Mouse (Mus musculus): ENCODE results near the gene Hnrnpul2. TPM values are rescaled to one million over a fixed set of nuclear protein-coding genes. Genes with fewer than 3 reads are reported as not detected.

Hnrnpul2 gene
- polyA plus RNA-seq (2015; fragmentation: Nextera tagmentation; extraction: Ambion mirVana) = 2.6 and 4.1 TPM in 2 replicates

DNA sequence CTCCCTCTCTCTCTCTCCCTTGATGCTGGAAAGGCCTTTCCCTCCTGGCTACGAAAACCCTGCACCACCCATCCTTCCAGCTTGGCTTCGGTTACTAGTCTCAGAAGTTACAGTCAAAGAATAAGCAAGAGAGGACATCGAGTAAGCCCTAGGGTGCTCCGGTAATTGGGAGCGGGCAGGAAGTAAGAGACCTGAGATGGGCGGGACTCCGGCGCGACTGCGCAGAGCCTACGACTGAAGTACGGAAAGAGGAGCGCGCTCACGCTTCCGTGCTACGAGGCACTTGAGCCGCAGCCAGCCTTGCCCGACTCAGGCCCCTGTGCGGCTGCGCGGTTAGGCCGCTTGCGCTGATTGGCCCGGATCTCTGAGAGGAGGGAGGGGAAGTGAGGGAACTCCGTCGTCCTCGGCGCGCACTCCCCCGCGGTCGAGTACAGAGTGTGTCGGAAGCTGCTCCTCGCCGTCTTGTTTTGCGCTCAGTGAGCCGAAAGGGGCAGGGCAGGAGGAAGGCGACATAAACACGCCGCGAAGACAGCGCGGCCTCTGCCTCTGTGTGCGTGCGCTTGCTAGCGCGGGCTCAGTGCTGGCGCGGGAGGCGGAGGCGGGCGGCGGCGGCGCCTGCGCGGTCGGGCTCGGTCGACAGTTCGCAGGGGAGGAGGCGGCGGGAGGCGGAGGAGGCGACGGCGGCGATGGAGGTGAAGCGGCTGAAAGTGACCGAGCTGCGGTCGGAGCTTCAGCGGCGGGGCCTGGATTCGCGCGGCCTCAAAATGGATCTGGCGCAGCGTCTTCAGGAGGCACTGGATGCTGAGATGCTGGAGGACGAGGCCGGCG is at the start of gene Hnrnpul2:
Gene Hnrnpul2 (plus strand): TSS at position 415 of the 828 bp plus-strand sequence.

DNA sequence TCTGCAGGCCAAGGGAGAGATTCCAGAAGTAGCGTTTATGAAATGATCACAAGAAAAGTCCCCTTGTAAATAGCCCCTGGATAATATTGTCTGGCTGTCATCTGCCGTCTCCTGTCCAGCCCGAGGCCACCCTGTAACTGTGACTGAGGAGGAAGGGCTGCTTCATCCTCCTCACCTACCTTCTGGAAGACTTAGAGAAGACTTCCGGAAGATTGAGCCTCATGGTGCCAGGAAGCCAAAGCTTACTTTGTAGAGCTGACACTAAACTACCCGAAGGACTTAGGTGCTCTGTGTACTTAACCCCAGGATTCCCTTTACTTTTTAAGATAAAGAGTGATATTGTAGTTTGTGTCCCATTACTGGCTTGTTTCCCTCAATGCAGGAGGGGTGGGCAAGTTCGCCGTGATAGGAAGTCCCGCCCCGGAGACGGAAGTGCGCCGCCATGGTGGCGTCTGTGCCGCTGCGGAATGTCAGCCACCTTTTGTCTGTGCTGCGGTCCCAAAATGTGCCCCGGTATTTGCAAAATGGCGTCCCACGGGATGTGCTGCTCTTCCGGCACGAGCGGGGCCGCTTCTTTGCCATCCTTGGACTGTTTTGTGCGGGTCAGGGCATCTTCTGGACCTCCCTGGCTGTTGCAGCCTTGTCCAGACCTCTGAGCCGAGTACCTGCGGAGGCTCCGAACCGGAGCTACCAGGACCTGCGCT is 49.1 kb upstream of the Hnrnpul2 start, which contains the start of gene Tmem223:
Gene Tmem223 (plus strand): TSS at position 430 of the 704 bp plus-strand sequence.

DNA sequence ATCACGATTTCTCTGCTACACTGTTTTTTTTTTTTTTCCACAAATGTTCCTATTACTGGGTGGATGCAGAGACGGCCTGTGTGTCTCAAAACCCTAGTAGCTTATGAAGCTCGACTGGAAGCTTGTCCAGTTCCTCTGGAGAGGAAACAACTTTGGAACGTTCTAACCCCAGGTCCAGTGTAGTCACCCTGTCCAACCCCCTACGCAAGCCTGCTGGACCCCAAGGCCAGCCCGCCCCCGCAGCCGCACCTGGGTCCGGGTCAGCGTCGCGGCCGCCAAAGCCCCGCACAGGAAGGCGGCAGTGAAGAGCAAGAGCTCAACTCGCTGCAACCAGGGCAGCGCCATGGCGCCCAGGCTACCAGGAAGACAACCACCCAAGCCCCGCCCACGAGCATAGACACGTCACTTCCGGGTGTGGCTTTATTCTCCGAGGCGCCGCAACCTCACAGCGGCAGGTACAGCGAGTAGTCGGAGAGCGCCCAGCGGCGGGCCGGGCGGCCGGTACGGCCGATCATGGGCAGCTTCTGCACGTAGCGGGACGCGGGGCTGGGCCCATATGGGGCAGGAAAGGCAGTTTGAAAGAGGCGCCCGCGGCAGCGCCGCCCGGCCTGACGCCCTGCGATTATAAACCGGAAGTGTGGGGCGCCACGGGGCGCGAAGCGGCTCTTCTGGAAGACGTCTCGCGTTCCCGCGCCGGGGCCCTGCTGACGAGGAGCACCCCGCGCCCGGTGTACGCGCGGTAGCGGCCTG is 45.5 kb upstream of the Hnrnpul2 start, which contains the start of gene Tmem179b:
Gene Tmem179b (minus strand): TSS at position 382 of the 750 bp plus-strand sequence.

DNA sequence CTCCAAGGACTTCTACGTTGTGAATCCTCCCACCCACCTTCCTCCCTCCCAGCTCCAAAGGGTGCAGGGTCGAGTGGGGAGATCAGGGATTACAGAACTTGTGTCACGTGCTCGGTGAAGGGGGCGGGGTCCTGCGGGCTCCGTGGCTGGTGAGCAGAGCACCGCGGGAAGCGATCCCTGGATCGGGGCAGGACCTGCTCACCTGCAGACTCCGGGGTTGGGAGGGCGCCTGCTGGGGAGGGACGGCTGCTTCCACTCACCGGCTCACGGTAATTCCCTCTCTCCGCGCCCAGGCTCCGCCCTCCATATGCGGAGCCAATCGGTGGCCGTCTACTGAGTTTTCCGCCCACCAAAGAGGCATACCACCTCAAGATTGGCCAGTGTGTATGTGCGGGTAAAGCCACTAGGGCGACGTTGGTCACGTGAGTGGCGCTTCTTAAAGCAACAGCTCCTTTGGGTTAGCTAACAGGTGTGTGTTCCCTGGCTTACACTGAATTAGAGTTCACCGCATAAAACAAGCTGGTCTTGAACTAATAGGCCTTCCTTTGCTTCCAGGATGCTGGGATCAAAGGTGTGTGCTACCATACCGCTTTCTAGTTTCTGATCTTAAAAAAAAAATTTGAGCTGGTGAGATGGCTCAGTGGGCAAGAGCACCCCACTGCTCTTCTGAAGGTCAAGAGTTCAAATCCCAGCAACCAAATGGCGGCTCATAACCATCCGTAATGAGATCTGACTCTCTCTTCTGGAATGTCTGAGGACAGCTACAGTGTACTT is 33.6 kb upstream of the Hnrnpul2 start, which contains the start of gene Taf6l:
Gene Taf6l (minus strand): TSS at position 410 of the 774 bp plus-strand sequence.

DNA sequence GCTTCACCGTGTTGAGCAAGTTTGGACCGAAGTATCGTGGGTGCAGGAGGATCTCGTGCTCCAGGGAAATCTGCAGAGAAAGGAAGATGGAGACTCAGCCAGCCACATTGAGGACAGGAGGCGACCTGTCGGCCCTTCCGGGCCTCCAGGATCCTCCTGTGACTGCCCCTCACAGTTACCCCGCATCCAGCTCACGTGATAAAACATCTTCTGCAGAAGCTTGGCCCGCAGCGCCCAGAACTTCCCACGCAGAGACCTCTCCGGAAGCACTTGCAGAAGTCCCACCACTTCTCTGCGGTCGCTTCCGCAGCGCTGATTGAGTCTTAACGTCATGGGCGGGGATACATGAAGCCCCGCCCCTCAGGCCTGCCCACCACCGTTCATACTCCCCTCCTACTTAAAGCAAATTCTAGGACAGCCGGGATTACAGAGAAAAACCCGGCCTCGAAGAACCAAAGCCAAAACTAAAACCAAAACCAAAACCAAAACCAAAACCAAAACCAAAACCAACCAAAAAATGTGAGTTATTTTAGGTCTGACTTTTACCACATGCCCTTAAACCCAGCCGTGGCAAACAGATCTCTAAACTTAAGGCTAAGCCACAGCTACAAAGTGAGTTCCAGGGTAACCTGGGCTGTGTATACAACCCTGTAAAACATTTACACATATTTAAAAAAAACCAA is 21.4 kb upstream of the Hnrnpul2 start, which contains the start of gene Polr2g:
Gene Polr2g (minus strand): TSS at position 314 of the 683 bp plus-strand sequence.

DNA sequence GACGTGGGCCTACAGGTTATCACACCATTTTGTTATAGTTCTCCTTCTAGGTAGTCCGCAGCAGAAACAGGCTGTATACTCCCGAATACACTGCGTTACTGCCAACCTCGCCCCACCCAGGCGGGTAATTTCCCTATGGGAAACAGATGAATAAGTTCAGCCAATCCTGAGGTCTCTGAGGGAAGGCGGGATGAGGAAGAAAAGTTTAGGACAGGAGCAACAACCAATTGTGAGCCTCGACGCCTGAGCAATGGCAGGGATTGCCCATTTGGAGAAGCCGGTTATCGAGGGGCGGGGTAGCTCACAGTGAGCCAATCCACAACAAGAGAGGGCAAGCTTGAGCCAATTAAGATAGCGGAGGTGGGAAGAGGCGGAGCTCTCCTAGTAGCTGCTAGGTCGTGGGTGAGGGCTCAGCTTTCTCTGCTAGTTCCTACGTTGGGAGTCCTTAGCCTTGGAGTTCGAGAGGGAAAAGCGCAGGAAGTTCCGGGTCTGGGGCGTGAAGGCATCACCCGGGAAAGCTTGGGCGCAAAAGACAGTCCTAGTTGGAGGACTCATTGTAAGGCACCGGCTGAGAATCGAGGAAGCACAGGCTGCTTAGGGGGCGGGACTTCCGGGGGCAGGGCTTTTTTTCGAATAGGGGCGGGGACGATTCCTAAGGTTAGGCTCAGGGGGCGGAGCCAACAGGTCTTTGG is 17.5 kb upstream of the Hnrnpul2 start, which contains the start of gene Zbtb3:
Gene Zbtb3 (plus strand): TSS at position 426 of the 692 bp plus-strand sequence.

DNA sequence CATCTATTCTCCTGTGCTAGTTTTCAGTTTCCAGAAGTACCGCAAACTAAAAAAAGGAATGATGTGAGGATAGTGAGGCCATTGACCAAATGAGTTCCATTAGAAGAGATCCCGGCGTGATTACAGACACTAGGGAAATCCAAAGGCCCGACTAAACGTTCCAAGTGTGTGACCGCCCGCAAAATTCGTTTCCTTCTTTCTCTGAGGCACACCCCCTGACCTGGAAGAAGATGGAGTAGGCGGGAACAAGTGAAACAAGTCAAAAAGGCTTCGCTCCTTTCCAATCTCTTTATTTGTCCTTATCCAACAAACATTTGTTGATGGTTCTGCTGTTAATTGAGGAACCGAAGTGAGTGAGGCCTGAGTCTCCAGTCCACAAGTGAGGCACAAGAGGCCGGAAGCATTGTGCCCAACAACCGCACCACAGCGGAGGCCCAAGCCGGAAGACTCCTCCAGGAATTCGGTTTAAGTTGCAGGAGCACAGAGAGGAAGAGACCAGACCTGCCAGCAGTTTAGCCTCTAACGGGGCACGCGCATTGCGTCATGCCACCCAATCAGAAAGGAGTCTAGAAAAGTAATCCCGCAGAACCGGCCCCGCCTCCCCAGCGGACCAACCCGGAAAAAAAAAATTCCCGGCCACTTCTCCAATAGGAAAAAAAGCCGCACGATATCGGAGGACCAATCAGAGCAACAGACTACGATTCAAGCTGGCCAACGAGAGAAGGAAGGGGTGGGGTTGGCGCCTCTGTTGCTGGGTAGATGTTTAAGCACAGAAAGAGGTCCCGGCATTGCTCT is 812 bp upstream of the Hnrnpul2 start, which contains the start of gene Ttc9c:
Gene Ttc9c (minus strand): TSS at position 533 of the 795 bp plus-strand sequence.

DNA sequence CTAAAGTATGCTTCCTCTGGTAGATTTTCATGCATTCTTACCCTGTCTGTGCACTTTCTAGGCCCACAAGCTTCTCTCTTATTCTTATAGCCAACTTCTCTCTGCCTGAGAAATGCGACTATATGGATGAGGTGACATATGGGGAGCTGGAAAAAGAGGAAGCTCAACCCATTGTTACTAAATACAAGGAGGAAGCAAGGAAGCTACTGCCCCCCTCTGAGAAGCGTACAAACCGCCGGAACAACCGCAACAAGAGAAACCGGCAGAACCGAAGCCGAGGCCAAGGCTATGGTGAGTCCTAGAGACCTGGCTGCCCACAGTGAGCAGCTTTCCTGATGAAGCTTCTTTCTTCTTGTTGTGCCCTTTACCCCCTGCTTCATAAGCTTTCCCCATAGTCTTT is 9.8 kb downstream of the Hnrnpul2 start, which contains the start of gene AC129217.1:
Gene AC129217.1 (plus strand): TSS at position 114 of the 400 bp plus-strand sequence.

DNA sequence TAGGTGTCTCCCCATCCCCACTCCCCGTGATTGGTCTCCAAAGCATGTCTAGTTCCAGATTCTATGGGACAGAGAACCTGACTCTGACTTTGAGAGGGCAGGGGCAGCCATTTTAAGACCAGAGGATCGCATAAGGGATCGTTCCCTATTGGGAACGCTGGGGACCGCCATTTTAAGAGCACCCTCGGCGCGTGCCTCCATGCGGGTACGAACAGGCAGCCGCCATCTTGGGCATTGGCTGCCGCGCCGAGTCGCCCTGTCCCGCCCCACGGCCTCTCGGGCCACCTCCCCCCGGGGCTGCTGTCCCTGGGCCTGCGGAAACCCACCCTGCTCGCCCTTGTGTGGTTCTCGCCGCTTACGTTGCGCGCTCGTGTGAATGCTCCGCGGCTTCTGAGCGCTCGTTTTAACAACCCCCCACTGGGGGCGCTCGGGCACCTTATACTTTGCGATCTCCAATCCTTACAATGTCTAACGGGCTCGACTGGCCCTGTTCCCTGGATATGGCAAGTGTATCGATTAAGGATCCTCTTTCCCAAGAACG is 17.5 kb downstream of the Hnrnpul2 start, which contains the start of gene Bscl2:
Gene Bscl2 (plus strand): TSS at position 217 of the 541 bp plus-strand sequence.

DNA sequence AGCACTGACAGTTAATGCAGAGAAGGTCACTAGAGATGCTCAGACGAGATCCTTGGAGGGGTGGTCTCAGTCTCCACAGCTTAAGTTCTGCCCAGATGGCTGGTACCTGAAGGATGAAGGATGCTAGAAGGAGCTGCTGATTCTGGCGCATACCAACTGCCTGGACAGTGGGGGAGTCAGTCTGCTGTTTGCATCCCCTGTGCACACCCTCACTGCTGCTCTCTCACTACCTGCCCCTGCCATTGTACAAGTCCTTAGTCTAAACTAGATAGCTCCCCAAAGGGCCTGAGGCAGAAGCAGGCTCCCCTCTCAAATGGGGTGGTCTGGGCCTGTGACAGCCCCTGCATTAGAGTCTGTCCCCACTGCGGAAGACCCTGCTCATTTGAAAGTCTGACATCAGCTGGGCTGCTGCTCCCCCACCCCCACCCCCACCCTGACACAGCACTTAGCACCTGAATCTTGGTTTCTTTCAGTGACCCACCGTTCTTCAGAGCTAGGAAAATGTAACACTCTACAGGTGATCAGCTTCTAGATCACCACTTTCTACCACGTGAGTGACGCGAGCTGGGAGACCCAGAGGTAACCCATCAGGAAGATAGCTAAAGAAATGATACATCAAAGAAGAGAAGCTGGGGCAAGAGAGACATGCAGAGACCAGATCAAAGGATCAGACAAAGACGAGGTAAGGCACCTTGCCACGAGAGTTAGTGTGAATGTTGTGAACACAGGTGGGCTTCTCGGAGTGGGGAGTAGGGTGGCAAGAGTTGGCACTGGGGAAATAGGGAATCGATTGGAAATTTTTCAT is 19.5 kb downstream of the Hnrnpul2 start, which contains the start of gene Gng3:
Gene Gng3 (minus strand): TSS at position 92 of the 805 bp plus-strand sequence.

DNA sequence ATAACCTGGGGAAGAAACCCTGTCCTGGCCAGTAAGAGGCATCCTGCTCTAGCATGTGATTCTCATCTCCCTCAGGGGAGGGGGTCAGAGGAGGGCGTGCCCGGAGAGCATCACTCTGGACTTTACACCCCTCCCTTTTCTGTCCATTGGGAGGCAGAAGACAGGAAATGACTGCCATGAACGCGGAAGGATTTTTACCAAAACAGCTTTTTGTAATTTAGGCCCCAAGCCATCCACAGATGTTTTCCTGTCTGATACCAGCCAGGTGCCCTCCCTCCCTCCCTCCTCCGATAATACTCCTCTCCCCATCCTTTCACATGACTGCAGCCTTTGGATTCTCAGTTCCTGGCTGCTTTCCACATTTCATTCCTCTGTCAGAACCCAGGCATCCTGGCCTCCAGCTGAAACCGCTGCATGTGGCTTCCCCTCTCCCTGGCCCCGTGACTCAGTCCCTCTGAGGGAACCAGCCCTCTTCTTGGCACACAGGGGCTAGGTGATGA is 30.6 kb downstream of the Hnrnpul2 start, which contains the start of gene Lrrn4cl:
Gene Lrrn4cl (plus strand): TSS at position 367 of the 500 bp plus-strand sequence.

DNA sequence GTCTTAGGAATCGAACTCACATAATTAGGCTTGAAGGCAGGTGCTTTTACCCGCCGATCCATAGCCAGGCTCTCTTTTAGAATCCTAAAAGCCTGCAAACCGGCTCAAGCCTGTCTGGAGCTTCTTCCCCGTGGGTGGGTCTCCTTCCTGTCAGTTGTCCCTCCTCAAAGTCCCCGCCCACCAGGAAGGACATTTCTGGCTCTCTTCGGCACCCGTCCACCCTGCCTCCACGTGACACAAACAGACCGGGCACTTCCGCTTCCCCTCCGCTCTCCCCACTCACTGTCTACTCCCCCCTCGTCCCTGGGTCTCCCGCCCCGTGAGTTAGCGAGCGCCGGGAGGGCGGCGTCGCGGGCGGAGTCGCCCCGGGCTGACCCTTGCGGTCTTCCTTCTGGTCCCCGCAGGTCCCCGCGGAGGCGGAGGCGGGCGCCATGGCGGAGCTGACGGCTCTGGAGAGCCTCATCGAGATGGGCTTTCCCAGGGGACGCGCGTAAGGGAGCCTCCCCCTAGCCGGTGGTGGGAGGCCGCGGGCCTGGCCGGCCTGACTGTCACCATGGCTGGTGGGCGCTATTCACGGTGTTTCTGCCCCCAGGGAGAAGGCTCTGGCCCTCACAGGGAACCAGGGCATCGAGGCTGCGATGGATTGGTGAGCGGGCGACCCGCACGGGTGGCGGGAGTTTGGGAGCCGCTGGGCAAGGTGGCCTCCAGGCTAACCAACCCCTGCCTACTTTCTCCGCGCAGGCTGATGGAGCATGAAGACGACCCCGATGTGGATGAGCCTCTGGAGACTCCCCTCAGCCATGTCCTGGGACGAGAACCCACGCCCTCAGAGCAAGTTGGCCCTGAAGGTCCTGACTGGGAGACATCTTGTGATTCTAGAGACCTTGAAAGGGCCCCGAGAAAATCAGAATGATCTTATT is 51.7 kb downstream of the Hnrnpul2 start, which contains the start of gene Ubxn1:
Gene Ubxn1 (plus strand): TSS at position 230 of the 920 bp plus-strand sequence.

DNA sequence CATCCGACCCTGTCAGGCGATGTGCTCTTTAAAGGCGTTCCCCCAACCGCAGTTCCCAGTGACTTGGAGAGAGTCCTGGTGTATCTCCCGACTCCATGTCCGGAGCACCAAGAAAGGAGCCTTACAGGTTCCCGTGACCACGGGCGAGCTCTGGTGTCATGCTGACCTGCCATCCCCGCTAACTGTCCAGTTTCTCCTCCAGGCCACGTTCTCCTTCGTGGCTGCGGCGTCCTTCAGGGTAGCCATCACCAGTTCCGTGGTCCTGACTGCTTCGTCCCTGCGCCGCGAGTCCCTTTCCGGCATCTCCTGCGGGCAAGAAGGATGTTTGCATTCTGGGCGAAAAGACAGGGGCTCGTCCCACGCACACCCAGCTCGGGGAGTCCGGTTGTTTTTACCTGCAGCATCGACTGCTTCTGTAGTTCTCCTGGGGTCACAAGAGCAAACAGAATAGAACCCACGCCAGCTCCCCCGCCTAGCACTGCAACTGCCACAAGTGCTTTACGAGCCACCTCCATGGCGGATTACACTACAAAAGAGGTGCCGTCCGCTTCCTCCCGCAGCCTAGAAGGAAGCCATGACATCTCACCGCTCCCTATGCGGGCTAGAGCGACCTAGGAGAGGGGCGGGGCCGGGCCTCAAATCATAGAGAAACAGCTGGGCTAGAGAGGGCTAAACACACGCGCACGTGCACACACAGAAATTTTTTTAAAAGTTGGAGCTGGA is 60.7 kb downstream of the Hnrnpul2 start, which contains the start of gene Uqcc3:
Gene Uqcc3 (minus strand): TSS at position 613 of the 723 bp plus-strand sequence.

DNA sequence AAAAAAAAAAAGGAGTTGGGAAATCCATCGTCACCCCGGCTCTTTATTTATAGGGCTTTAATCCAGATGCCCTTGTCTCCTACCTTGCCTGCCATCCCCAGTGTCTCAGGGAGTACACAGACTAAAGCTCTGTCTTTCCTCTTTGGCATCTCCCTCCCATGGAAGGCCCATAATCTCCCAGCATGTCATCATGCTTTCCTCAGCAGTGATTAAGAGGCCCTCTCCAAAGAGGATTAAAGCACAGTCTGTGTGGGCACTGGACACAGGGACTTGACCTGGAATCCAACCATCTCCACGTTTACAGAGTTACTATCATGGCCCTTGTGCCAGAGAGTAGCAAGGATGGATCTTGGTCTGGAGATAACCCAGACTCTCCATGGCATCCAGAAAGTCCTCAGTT is 63.8 kb downstream of the Hnrnpul2 start, which contains the start of the genes Lbhd1 and Gm49403:
Gene Lbhd1 (plus strand): TSS at position 117 of the 400 bp plus-strand sequence.
Gene Gm49403 (plus strand): TSS at position 315 of the 400 bp plus-strand sequence.

Data from adrenal gland, postnatal 0 days (tissue).